Mouse (Mus musculus) liver, embryonic 11.5 days (tissue): ENCODE results near the gene Esr2. TPM values are rescaled to one million over a fixed set of nuclear protein-coding genes. Genes with fewer than 3 reads are reported as not detected.

ENCODE experiments used
- ATAC-seq: fragments of 200-750 bp; cut with Nextera tagmentation; replicated peaks from 2 replicates; pipeline ENCODE4 v1.8.0; 2017; ENCODE audit warnings: moderate number of reproducible peaks, mild to moderate bottlenecking, moderate TSS enrichment, moderate library complexity; ENCODE audit not compliant: low FRiP score
- DNase-seq: peaks from one replicate; pipeline ENCODE4 v3.0.0-alpha.2; 2017; ENCODE audit warnings: low spot score
- H3K27ac ChIP-seq: fragments of 300-500 bp; sonication (generic); 2 replicates; pipeline ENCODE4 v1.5.1; 2014; ENCODE audit warnings: mild to moderate bottlenecking, low read depth, low read length, control low read depth
- H3K27me3 ChIP-seq: fragments of 300-500 bp; sonication (generic); replicated peaks from 2 replicates; pipeline ENCODE4 v1.6.1; 2014; ENCODE audit warnings: low read length, mixed read lengths; ENCODE audit not compliant: control insufficient read depth, insufficient read depth
- H3K36me3 ChIP-seq: fragments of 300-500 bp; sonication (generic); 2 replicates; pipeline ENCODE4 v1.6.1; 2014; ENCODE audit warnings: mild to moderate bottlenecking, low read length, moderate library complexity, mixed read lengths; ENCODE audit not compliant: control insufficient read depth, insufficient read depth
- H3K4me1 ChIP-seq: fragments of 300-500 bp; sonication (generic); replicated peaks from 2 replicates; pipeline ENCODE4 v1.6.1; 2014; ENCODE audit warnings: low read length, mixed read lengths; ENCODE audit not compliant: control insufficient read depth, insufficient read depth
- H3K4me2 ChIP-seq: fragments of 300-500 bp; sonication (generic); 2 replicates; pipeline ENCODE4 v1.6.1; 2014; ENCODE audit warnings: mild to moderate bottlenecking, control low read depth, moderate library complexity
- H3K4me3 ChIP-seq: fragments of 300-500 bp; sonication (generic); 2 replicates; pipeline ENCODE4 v1.5.1; 2014; ENCODE audit warnings: low read depth, low read length, control low read depth
- H3K9ac ChIP-seq: fragments of 300-500 bp; sonication (generic); 2 replicates; pipeline ENCODE4 v1.6.1; 2014; ENCODE audit warnings: low read depth, low read length, control low read depth
- H3K9me3 ChIP-seq: fragments of 300-500 bp; sonication (generic); 2 replicates; pipeline ENCODE4 v1.6.1; 2016; ENCODE audit warnings: low read length, inconsistent platforms, mixed read lengths; ENCODE audit not compliant: control insufficient read depth
- WGBS: fragments of 180-500 bp; shearing (Covaris S2); extraction: QIAGEN DNeasy Blood & Tissue Kit; methylation state at CpG from one replicate; pipeline ENCODE4 v1.1.7; 2014; 5-methylcytosine and 5-hydroxymethylcytosine counted together
- polyA plus RNA-seq: library from polyadenylated mRNA; unstranded; fragments of >200 nt; fragmentation: Nextera tagmentation; extraction: Ambion mirVana; gene quantifications from 2 replicates; pipeline ENCODE4 v1.2.1, GENCODE M21; 2014

Esr2 gene
- polyA plus RNA-seq, 1 experiment from 2014 or later, result 0.15 TPM

DNA sequence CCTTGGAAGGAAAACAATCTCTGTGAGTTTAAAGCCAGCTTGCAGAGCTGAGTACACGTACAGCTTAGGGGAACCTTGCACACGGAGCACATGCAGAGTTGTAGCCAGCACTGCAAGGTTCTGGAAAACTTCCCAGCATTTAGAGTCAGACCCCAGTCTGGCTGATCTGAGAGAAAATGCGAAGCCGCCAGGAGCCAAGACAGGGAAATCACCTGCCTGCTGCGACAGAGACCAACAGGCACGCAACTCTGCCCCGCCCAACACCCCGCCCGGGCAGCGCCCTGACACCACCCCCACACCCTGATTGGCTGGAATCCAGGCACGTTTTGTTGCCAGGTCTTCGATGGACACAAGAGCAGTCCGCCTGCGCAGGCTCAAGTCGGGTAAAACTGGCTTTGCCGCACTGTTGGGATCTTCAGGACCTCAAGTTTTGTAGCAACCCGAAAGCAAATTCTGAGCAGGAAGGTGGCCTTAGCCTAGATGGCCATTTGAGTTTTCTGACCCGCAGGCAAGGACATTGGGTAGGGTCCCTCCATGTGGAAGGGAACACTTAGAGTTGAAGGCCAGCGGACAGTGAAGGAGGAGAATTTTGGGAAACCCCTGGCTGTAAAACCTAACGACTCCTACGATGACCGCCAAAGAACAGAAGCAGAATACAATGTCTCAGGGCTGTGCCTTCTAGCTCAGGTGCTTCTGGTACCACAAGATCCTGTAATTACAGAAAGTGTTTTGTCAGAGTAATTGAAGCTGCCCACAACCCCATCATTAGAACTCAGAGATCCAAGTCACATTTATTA, 19.1 kb upstream of the Esr2 start:
- no peaks in the 10 kb centered on the region for H3K9me3 ChIP-seq
- peak overlapping the region; percentile 47 for H3K4me3 ChIP-seq
- peaks cover 9% of the 10 kb centered on the region for H3K4me1 ChIP-seq
- WGBS, result 1% methylated on average over 22 of the region's 22 CpGs
- peak overlapping the region; percentile 98 for H3K4me2 ChIP-seq
- H3K27me3 ChIP-seq, result 0 out of 2 replicates have a peak, but pooled peaks cover 3% of the 10 kb centered on the region
- H3K36me3 ChIP-seq, result no peaks in the 10 kb centered on the region
- no peak overlapping the region for H3K27ac ChIP-seq
- peak overlapping the region; percentile 40; the same call in 1 of the 2 replicates for H3K9ac ChIP-seq
- peak; percentile 95 for ATAC-seq
- peak; percentile 83 for DNase-seq

DNA sequence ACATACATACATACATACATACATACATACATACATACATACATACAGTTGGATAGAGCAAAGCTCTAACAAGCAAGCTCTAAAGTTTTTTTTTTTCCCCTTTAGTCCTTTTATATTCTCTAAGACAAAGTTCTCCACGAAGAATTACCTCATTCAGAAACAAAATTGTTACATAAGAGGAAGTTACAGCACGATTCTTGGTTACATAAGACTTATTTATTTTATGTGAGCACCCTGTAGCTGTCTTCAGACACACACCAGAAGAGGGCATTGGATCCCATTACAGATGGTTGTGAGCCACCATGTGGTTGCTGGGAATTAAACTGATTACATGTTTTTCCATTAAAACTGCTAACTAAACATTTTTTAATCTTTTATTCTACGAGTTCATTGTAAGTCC, 17.5 kb upstream of the Esr2 start:
- no peak overlapping the region for H3K27ac ChIP-seq
- H3K4me1 ChIP-seq, result peaks cover 9% of the 10 kb centered on the region
- no peak overlapping the region for H3K4me2 ChIP-seq
- DNase-seq (no peak), ATAC-seq (no peak)
- H3K27me3 ChIP-seq, result 0 out of 2 replicates have a peak, but pooled peaks cover 3% of the 10 kb centered on the region
- H3K36me3 ChIP-seq, result no peaks in the 10 kb centered on the region
- H3K9ac ChIP-seq, result no peak overlapping the region
- H3K4me3 ChIP-seq, result no peak overlapping the region
- no peaks in the 10 kb centered on the region for H3K9me3 ChIP-seq
- 59% methylated on average over 3 of the region's 3 CpGs for WGBS

DNA sequence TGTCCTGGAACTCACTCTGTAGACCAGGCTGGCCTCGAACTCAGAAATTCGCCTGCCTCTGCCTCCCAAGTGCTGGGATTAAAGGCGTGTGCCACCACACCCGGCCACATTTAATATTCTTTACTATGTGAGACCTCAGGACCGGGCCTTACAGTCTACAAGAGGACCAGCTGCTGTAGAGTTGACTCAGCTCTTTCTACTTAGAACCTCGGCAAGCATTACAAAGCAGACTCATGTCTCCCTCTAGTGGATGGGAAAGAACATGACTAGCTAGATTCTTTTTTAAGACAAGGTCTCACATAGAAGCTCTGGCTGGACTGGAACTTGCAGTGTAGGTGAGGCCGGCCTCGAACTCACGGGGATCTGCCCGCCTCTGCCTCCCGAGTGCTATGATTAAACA, 13.9 kb upstream of the Esr2 start:
- no peak overlapping the region for H3K9ac ChIP-seq
- no peaks in the 10 kb centered on the region for H3K27me3 ChIP-seq
- H3K4me1 ChIP-seq, result 0 out of 2 replicates have a peak, but pooled peaks cover 3% of the 10 kb centered on the region
- 40% methylated on average over 11 of the region's 11 CpGs for WGBS
- no peak overlapping the region for H3K27ac ChIP-seq
- H3K9me3 ChIP-seq, result no peaks in the 10 kb centered on the region
- no peak for DNase-seq
- H3K4me3 ChIP-seq, result no peak overlapping the region
- no peaks in the 10 kb centered on the region for H3K36me3 ChIP-seq
- ATAC-seq, result peak; percentile 53; the same call in 1 of the 2 replicates
- H3K4me2 ChIP-seq, result no peak overlapping the region

DNA sequence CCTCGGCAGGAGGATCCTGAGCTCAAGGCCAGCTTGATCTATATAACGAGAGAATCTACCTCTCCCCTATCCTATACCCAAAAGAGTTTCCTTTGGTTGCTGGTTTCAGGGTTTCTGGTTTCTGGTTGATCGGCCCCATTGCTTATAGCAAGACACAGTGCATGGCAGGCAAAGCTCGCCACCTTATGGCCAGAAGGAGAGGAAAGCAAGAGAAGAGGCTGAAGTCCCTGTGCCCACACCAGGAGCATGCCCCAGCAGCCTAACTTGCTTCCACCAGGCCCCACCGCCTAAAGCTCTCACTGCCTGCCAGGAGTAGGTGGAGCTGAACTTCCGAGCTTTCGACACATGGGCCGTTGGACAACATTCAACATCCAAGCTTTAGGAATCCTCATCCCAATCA, 10.8 kb upstream of the Esr2 start:
- no peaks in the 10 kb centered on the region; the same call in 1 of the 2 replicates for H3K27me3 ChIP-seq
- H3K4me2 ChIP-seq, result no peak overlapping the region
- no peaks in the 10 kb centered on the region for H3K36me3 ChIP-seq
- H3K4me1 ChIP-seq, result no peaks in the 10 kb centered on the region
- WGBS, result 47% methylated on average over 8 of the region's 8 CpGs
- no peak overlapping the region for H3K9ac ChIP-seq
- no peaks in the 10 kb centered on the region for H3K9me3 ChIP-seq
- H3K27ac ChIP-seq, result no peak overlapping the region
- ATAC-seq, result no peak
- DNase-seq, result no peak
- no peak overlapping the region for H3K4me3 ChIP-seq

DNA sequence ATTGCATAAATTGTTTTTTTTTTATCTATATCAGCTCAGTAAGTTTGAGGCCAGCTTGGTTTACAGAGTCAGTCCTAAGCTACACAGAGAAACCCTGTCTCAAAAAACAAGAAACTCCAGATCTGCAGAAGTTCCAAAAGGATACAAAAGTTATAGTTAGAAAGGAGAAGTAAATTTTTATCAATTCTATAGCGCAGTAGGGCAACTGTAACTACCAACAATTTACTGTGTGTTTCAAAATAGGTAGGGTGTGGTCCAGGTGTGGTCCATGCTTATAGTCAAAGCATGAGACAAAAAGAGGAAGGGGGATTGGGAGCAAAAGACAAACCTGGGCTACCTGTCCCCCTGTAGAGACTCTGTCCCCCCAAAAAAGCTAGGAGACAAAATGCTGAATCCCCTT, 9.4 kb upstream of the Esr2 start:
- WGBS, result 82% methylated on average over 1 of the region's 1 CpGs
- Histone ChIP-seq H3K27me3 (no peaks in the 10 kb centered on the region; the same call in 1 of the 2 replicates), H3K9me3 (no peaks in the 10 kb centered on the region), H3K27ac (no peak overlapping the region), H3K9ac (no peak overlapping the region), H3K36me3 (no peaks in the 10 kb centered on the region), H3K4me1 (no peaks in the 10 kb centered on the region), H3K4me3 (no peak overlapping the region), H3K4me2 (no peak overlapping the region)
- no peak for DNase-seq
- no peak for ATAC-seq

DNA sequence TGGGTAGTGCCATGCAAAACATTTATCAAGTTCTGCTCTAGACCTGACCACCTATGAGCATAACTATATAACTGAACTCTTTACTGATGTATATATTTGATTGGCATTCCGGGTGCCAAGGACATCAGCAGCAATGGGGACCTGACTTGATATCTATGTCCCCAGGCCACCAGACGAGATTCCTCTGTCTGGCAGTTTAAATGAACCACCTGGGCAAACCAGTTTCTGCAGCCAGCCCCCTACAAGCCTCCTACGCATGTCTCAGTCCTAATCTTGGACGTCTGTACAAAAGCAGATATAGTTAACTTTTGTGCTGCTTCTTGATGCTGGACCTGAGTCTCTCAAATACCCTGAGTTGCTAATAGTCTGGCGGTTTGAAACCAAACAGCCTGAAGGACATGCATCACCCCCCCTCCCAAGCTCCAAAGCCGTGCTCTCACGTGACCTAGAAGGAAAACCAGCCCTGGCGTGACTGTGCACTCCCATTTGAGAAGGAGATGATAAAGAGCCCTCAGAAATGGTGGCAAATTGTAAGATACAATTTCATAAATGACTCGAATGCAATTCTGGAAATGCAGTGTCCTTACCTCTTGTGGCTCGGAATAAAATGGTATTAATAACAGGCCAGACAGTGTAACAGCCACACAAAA, 8.2 kb upstream of the Esr2 start:
- no peak overlapping the region for H3K4me2 ChIP-seq

DNA sequence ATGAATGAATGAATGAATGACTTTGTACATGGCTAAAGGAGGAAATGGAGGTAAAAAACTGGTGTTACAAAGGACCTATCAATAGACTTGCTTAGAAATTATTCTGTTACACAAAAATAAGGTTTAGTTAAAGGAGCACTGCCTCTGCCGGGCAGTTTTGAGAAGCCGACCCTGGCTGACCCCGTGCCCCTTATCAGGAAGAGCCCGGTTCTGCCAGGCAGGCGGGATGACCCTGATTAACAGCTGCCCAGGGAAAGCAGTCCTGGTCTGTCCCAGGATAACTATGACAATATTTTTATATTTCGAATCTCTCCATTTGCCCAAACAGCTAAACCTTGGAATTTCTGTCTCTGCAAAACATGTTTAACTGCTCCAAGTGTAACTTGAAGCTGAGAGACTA, 7.2 kb upstream of the Esr2 start:
- H3K9me3 ChIP-seq, result no peaks in the 10 kb centered on the region
- DNase-seq, result peak; percentile 27
- H3K27ac ChIP-seq, result no peak overlapping the region
- ATAC-seq, result no peak
- no peak overlapping the region for H3K4me3 ChIP-seq
- WGBS, result 49% methylated on average over 6 of the region's 6 CpGs
- H3K4me1 ChIP-seq, result no peaks in the 10 kb centered on the region
- H3K4me2 ChIP-seq, result no peak overlapping the region
- no peak overlapping the region for H3K9ac ChIP-seq
- no peaks in the 10 kb centered on the region; the same call in 1 of the 2 replicates for H3K27me3 ChIP-seq
- H3K36me3 ChIP-seq, result no peaks in the 10 kb centered on the region

More for the DNA sequence above, 8.2 kb upstream of the Esr2 start:
- H3K4me3 ChIP-seq, result no peak overlapping the region
- 63% methylated on average over 10 of the region's 10 CpGs for WGBS
- ATAC-seq (no peak), DNase-seq (peak; percentile 25)
- no peak overlapping the region for H3K9ac ChIP-seq
- no peaks in the 10 kb centered on the region for H3K4me1 ChIP-seq
- H3K27me3 ChIP-seq, result no peaks in the 10 kb centered on the region; the same call in 1 of the 2 replicates
- H3K9me3 ChIP-seq, result no peaks in the 10 kb centered on the region
- no peak overlapping the region for H3K27ac ChIP-seq
- no peaks in the 10 kb centered on the region for H3K36me3 ChIP-seq

DNA sequence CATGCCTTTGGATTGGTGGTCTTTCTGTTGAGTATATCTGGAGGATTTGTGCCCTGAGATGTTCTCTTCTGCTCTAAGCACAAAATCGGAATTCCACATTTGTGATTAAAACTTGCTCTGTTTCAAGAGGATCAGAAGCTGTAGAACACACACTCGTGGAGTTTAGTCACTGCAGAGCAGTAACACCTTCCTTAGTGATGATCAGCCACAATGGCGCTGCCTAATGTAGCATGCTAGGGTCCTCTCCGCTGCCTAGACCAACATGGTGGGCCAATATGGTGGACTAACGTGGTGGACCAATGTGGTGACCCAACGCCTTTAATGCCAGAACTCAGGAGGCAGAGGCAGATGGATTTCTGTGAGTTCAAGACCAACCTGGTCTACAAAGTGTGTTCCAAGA, 5.8 kb upstream of the Esr2 start:
- no peaks in the 10 kb centered on the region for H3K4me1 ChIP-seq
- no peaks in the 10 kb centered on the region for H3K36me3 ChIP-seq
- ATAC-seq (no peak), DNase-seq (peak; percentile 26)
- no peak overlapping the region for H3K4me3 ChIP-seq
- H3K9me3 ChIP-seq, result no peaks in the 10 kb centered on the region
- no peak overlapping the region for H3K27ac ChIP-seq
- H3K4me2 ChIP-seq, result no peak overlapping the region
- H3K27me3 ChIP-seq, result no peaks in the 10 kb centered on the region; the same call in 1 of the 2 replicates
- H3K9ac ChIP-seq, result no peak overlapping the region
- WGBS, result 81% methylated on average over 6 of the region's 6 CpGs
